Mouse (Mus musculus) CH12.LX (cell line): ENCODE measurements around the gene Dpp6. TPM values are rescaled to one million over a fixed set of nuclear protein-coding genes. Genes with fewer than 3 reads are reported as not detected.
A peak's percentile ranks its signal among the peaks of the same experiment; 100 is the strongest.

ENCODE experiments used
- DNase-seq: peaks from one replicate; pipeline ENCODE4 v3.0.0-alpha.2; 2013; ENCODE audit errors: extremely low read depth
- H3K27ac ChIP-seq: 2 replicates; pipeline ENCODE4 v1.5.1; 2012; ENCODE audit warnings: low read depth, mild to moderate bottlenecking, control low read depth, moderate library complexity; ENCODE audit not compliant: insufficient read depth
- H3K27me3 ChIP-seq: replicated peaks from 2 replicates; pipeline ENCODE3; 2012; ENCODE audit warnings: inconsistent platforms
- H3K36me3 ChIP-seq, 2 experiments: replicated peaks in 1 of 2; 2 replicates each; pipeline versions ENCODE3 to v1.6.1; 2012; ENCODE audit warnings: inconsistent platforms in 1 of 2, low read length in 1 of 2, mild to moderate bottlenecking in 1 of 2, mixed read lengths in 1 of 2, moderate library complexity in 1 of 2; ENCODE audit not compliant: control insufficient read depth in 1 of 2, insufficient read depth in 1 of 2
- H3K4me1 ChIP-seq, 2 experiments: 2 replicates each; pipeline ENCODE4 v1.6.1; 2012; ENCODE audit warnings: inconsistent platforms in 1 of 2, moderate library complexity in 1 of 2; ENCODE audit not compliant: insufficient read depth in 2 of 2, control insufficient read depth in 1 of 2
- H3K4me2 ChIP-seq: 2 replicates; pipeline ENCODE4 v1.6.1; 2012; ENCODE audit warnings: low read depth, mild to moderate bottlenecking, control low read depth; ENCODE audit not compliant: poor library complexity, insufficient read depth, severe bottlenecking
- H3K4me3 ChIP-seq, 3 experiments: fragments of 150-350 bp in 1 of 3; sonication (generic) in 1 of 3; replicated peaks in 1 of 3; 2 replicates each; pipeline versions ENCODE3 to v1.5.1; 2011 to 2012; ENCODE audit warnings: low read depth in 2 of 3, low read length in 2 of 3, mild to moderate bottlenecking in 2 of 3, moderate library complexity in 2 of 3, control low read depth in 1 of 3, improper control_type of control experiment in 1 of 3, inconsistent platforms in 1 of 3, mixed read lengths in 1 of 3; ENCODE audit not compliant: poor library complexity in 1 of 3
- H3K79me2 ChIP-seq: replicated peaks from 2 replicates; pipeline ENCODE4 v1.6.1; 2012; ENCODE audit warnings: mild to moderate bottlenecking, moderate library complexity; ENCODE audit not compliant: control insufficient read depth, poor library complexity, insufficient read depth, severe bottlenecking; ENCODE audit errors: extremely low read depth
- H3K9ac ChIP-seq: 2 replicates; pipeline ENCODE4 v1.6.1; 2012; ENCODE audit warnings: low read depth, mild to moderate bottlenecking, control low read depth, moderate library complexity; ENCODE audit not compliant: insufficient read depth
- H3K9me3 ChIP-seq: replicated peaks from 2 replicates; pipeline ENCODE3; 2012; ENCODE audit warnings: low read length, inconsistent platforms, mixed read lengths
- CHD1 ChIP-seq: IDR thresholded peaks from 2 replicates; pipeline ENCODE4 v1.6.1; 2012; ENCODE audit warnings: low read depth, low read length, improper control_type of control experiment, inconsistent platforms
- CHD2 ChIP-seq: IDR thresholded peaks from 2 replicates; pipeline ENCODE4 v1.6.1; 2011; ENCODE audit warnings: low read length, improper control_type of control experiment
- CTCF ChIP-seq, 2 experiments: IDR thresholded peaks in 1 of 2; conservative IDR thresholded peaks in 1 of 2; 2 replicates each; pipeline ENCODE4 v1.5.1; 2011 to 2012; ENCODE audit warnings: low read depth in 2 of 2, low read length in 2 of 2, improper control_type of control experiment in 1 of 2, inconsistent platforms in 1 of 2, mild to moderate bottlenecking in 1 of 2, moderate library complexity in 1 of 2
- MAFK ChIP-seq: IDR thresholded peaks from 2 replicates; pipeline ENCODE4 v1.6.1; 2011; ENCODE audit warnings: low read length, improper control_type of control experiment; ENCODE audit not compliant: insufficient replicate concordance
- MAX ChIP-seq: IDR thresholded peaks from 2 replicates; pipeline ENCODE4 v1.6.1; 2011; ENCODE audit warnings: low read length, improper control_type of control experiment
- MAZ ChIP-seq: IDR thresholded peaks from 2 replicates; pipeline ENCODE4 v1.6.1; 2012; ENCODE audit warnings: low read depth, mild to moderate bottlenecking, inconsistent platforms, low read length, improper control_type of control experiment, moderate library complexity
- MXI1 ChIP-seq: IDR thresholded peaks from 2 replicates; pipeline ENCODE4 v1.6.1; 2011; ENCODE audit warnings: mild to moderate bottlenecking, low read depth, low read length, improper control_type of control experiment
- MYC ChIP-seq: IDR thresholded peaks from 2 replicates; pipeline ENCODE4 v1.6.1; 2011; ENCODE audit warnings: low read depth, mild to moderate bottlenecking, improper control_type of control experiment, low read length
- POLR2A ChIP-seq: IDR thresholded peaks from 2 replicates; pipeline ENCODE4 v1.6.1; 2011; ENCODE audit warnings: low read depth, mild to moderate bottlenecking, improper control_type of control experiment, low read length
- RAD21 ChIP-seq: IDR thresholded peaks from 2 replicates; pipeline ENCODE4 v1.6.1; 2011; ENCODE audit warnings: low read depth, mild to moderate bottlenecking, low read length, improper control_type of control experiment, moderate library complexity
- SMC3 ChIP-seq: IDR thresholded peaks from 2 replicates; pipeline ENCODE4 v1.6.1; 2011; ENCODE audit warnings: low read depth, low read length, improper control_type of control experiment
- TCF12 ChIP-seq: IDR thresholded peaks from 2 replicates; pipeline ENCODE4 v1.6.1; 2014; ENCODE audit warnings: low read depth, mild to moderate bottlenecking, inconsistent platforms, low read length, improper control_type of control experiment
- UBTF ChIP-seq: IDR thresholded peaks from 2 replicates; pipeline ENCODE4 v1.6.1; 2012; ENCODE audit warnings: low read depth, mild to moderate bottlenecking, inconsistent platforms, low read length, improper control_type of control experiment, moderate library complexity
- ZC3H11A ChIP-seq: IDR thresholded peaks from 2 replicates; pipeline ENCODE4 v1.6.1; 2012; ENCODE audit warnings: low read depth, mild to moderate bottlenecking, inconsistent platforms, low read length, improper control_type of control experiment
- ZMIZ1 ChIP-seq: IDR thresholded peaks from 2 replicates; pipeline ENCODE4 v1.6.1; 2012; ENCODE audit warnings: low read depth, mild to moderate bottlenecking, inconsistent platforms, low read length, improper control_type of control experiment
- dilution Hi-C: fragments of 300-500 bp; cut with MboI; formaldehyde crosslinking; loops from 2 replicates; pipeline ENCODE4 v1.14.3; 2020; ENCODE audit warnings: low sequenced_read_pairs; ENCODE audit not compliant: extremely low pct_unique_long_range_greater_than_20kb, extremely low pct_ligation_motif_present
- in situ Hi-C: fragments of 300-500 bp; cut with MboI; formaldehyde crosslinking; loops from 3 replicates; pipeline ENCODE4 v1.14.3; 2019; ENCODE audit warnings: low sequenced_read_pairs, low pct_ligation_motif_present, low pct_unique_long_range_greater_than_20kb, mixed read lengths
- polyA plus RNA-seq: library from polyadenylated mRNA; unstranded; fragments of >175 nt; gene quantifications from 2 replicates; pipeline ENCODE4 v1.2.1, GENCODE M21; 2012; ENCODE audit warnings: low read depth; ENCODE audit not compliant: insufficient read length
- total RNA-seq, 2 experiments: library from RNA; depleted of rRNA; stranded (reverse); fragments of 300-350 nt in 1 of 2; fragments of >200 nt in 1 of 2; gene quantifications; 2 replicates each; pipeline ENCODE4 v1.2.3; 2012 to 2014

Dpp6 gene
- total and polyA plus RNA-seq, 3 experiments, result not detected

- dilution Hi-C loops, result no loop called here
Measured at GRCm38 (mm10) chr5:27685923-27686322, 868.9 kb downstream of the Dpp6 start.

GRCm38 (mm10) chr5:27687311-27687710 is 870.3 kb downstream of the Dpp6 start:
- Histone ChIP-seq H3K36me3 (no peaks in the 10 kb centered on the region), H3K9me3 (peaks cover 5% of the 10 kb centered on the region), H3K9ac (no peak overlapping the region), H3K27ac (no peak overlapping the region), H3K27me3 (no peaks in the 10 kb centered on the region), H3K79me2 (no peaks in the 10 kb centered on the region), H3K4me3 (no peak overlapping the region), H3K4me2 (no peak overlapping the region), H3K4me1 (no peaks in the 10 kb centered on the region)
- dilution Hi-C loops, result no loop called here
- TF ChIP-seq SMC3 (no peak), MYC (no peak), MAX (no peak), CHD2 (no peak), CTCF (conservative IDR thresholded peaks at IDR 0.05 in 1 of 2, IDR thresholded peaks at IDR 0.05 in 1 of 2; ENCODE audit: low read depth in 2 of 2, low read length in 2 of 2) (peak in 1 of 2 experiments; percentile 34; a peak in 2 of 4 replicates), RAD21 (peak; percentile 16), POLR2A (no peak)
- in situ Hi-C loops, result no loop called here
- DNase-seq, result no peak

More at GRCm38 (mm10) chr5:27685923-27686322, 868.9 kb downstream of the Dpp6 start:
- Histone ChIP-seq H3K4me2 (no peak overlapping the region), H3K27ac (no peak overlapping the region), H3K9ac (no peak overlapping the region), H3K9me3 (peaks cover 5% of the 10 kb centered on the region), H3K36me3 (no peaks in the 10 kb centered on the region), H3K79me2 (no peaks in the 10 kb centered on the region), H3K27me3 (no peaks in the 10 kb centered on the region), H3K4me3 (no peak overlapping the region), H3K4me1 (no peaks in the 10 kb centered on the region)
- DNase-seq, result no peak
- in situ Hi-C loops, result no loop called here
- no peak for TF ChIP-seq ZC3H11A
- peak in 1 of 2 experiments; percentile 28; a peak in 1 of 4 replicates for TF ChIP-seq CTCF (conservative IDR thresholded peaks at IDR 0.05 in 1 of 2, IDR thresholded peaks at IDR 0.05 in 1 of 2; ENCODE audit: low read depth in 2 of 2, low read length in 2 of 2)

GRCm38 (mm10) chr5:27702482-27702881 is 885.5 kb downstream of the Dpp6 start:
- no peak for TF ChIP-seq MAFK
- no peak for TF ChIP-seq UBTF
- TF ChIP-seq MYC, result no peak
- no peak for TF ChIP-seq TCF12
- no peak for TF ChIP-seq ZMIZ1
- no peak for TF ChIP-seq MXI1
- TF ChIP-seq SMC3, result no peak
- TF ChIP-seq MAZ, result no peak
- no peak for TF ChIP-seq MAX
- TF ChIP-seq CHD1, result no peak
- TF ChIP-seq, all 38 proteins: peak for 0
- Histone ChIP-seq H3K4me3 (no peak overlapping the region), H3K4me1 (no peaks in the 10 kb centered on the region), H3K27ac (no peak overlapping the region), H3K9ac (no peak overlapping the region), H3K9me3 (no peaks in the 10 kb centered on the region), H3K79me2 (no peaks in the 10 kb centered on the region), H3K4me2 (no peak overlapping the region), H3K36me3 (no peaks in the 10 kb centered on the region), H3K27me3 (peaks cover 5% of the 10 kb centered on the region)
- no peak for DNase-seq
- in situ Hi-C loops (no loop called here), dilution Hi-C loops (no loop called here)
